Mouse (Mus musculus) brain, adult 10 weeks (tissue): ENCODE data around the gene Miga1. TPM values are rescaled to one million over a fixed set of nuclear protein-coding genes. Genes with fewer than 3 reads are reported as not detected.

Experiments
- polyA plus RNA-seq: library from polyadenylated mRNA; stranded (reverse); fragments of 350-450 nt; fragmentation: Illumina TruSeq; extraction: RNeasy Lipid Tissue Mini Kit (QIAGEN cat#74804); gene quantifications from one replicate; pipeline ENCODE4 v1.2.3, GENCODE M21; 2015; ENCODE audit warnings: low read depth, low replicate concordance

Miga1 gene
- 54.9 TPM for polyA plus RNA-seq

GRCm38 (mm10) chr3:152339862-152340557 lies at the start of gene Miga1:
Miga1 (minus strand) TSS chr3:152340407.

GRCm38 (mm10) chr3:152345732-152346632 lies 5.8 kb upstream of the Miga1 start, which contains the start of gene Usp33:
Usp33 (plus strand) TSS chr3:152346478.

GRCm38 (mm10) chr3:152266036-152266421 lies 74.2 kb downstream of the Miga1 start, which contains the start of gene Nexn:
Nexn (minus strand) TSS chr3:152266350.

Other genes starting within 250 kb of the Miga1 start
- 5.5 TPM for gene Gipc2, start 174.2 kb downstream of the Miga1 start, polyA plus RNA-seq
- gene Dnajb4, start 130.1 kb downstream of the Miga1 start, polyA plus RNA-seq: 74.9 TPM
- 78.0 TPM for gene Fubp1, start 130.0 kb downstream of the Miga1 start, polyA plus RNA-seq
- 17.0 TPM for gene Nexn, start 74.1 kb downstream of the Miga1 start, polyA plus RNA-seq
- 108 TPM for gene Usp33, start 6.1 kb upstream of the Miga1 start, polyA plus RNA-seq
- 24.4 TPM for gene Zzz3, start 55.1 kb upstream of the Miga1 start, polyA plus RNA-seq